Mouse (Mus musculus): ENCODE results near the gene Kmt5b. TPM values are rescaled to one million over a fixed set of nuclear protein-coding genes. Genes with fewer than 3 reads are reported as not detected.

Gene Kmt5b
- polyA plus RNA-seq, 1 experiment from 2014 or later: 6.2 TPM

- DNase-seq: peak; percentile 49
- Histone ChIP-seq H3K4me1 (ENCODE audit: insufficient read depth) (peaks cover 4% of the 10 kb centered on the region; the same call in 1 of the 2 replicates), H3K36me3 (replicated peaks; ENCODE audit: insufficient read depth, low read length) (no peaks in the 10 kb centered on the region), H3K27me3 (ENCODE audit: insufficient read depth, low read length) (no peaks in the 10 kb centered on the region), H3K9ac (replicated peaks) (peak overlapping the region; percentile 50; the same call in 1 of the 2 replicates), H3K9me3 (ENCODE audit: low read length) (no peaks in the 10 kb centered on the region; the same call in 1 of the 2 replicates), H3K4me3 (ENCODE audit: low read depth, low read length) (peak overlapping the region; percentile 38), H3K4me2 (ENCODE audit: low read depth, low read length) (peak overlapping the region; percentile 71), H3K27ac (ENCODE audit: low read depth) (no peak overlapping the region)
- peak; percentile 23 for TF ChIP-seq CTCF (IDR thresholded peaks at IDR 0.05; ENCODE audit: low read depth)
- TF ChIP-seq EP300 (IDR thresholded peaks at IDR 0.05; ENCODE audit: low read depth): no peak
- ATAC-seq: peak; percentile 67; the same call in 1 of the 2 replicates
- 12% methylated on average over 13 of the region's 13 CpGs for WGBS (ENCODE audit: insufficient replicate concordance)
Measured at GRCm38 (mm10) chr19:3743851-3744512, 23.2 kb upstream of the Kmt5b start.

GRCm38 (mm10) chr19:3752621-3753239 is 14.5 kb upstream of the Kmt5b start:
- no peak overlapping the region for H3K4me2 ChIP-seq (ENCODE audit: low read depth, low read length)

GRCm38 (mm10) chr19:3753240-3753633 is 14.0 kb upstream of the Kmt5b start:
- 80% methylated on average over 1 of the region's 1 CpGs for WGBS (ENCODE audit: insufficient replicate concordance)
- no peak for ATAC-seq

More at GRCm38 (mm10) chr19:3752621-3753239, 14.5 kb upstream of the Kmt5b start:
- Histone ChIP-seq H3K27me3 (ENCODE audit: insufficient read depth, low read length) (no peaks in the 10 kb centered on the region), H3K36me3 (replicated peaks; ENCODE audit: insufficient read depth, low read length) (no peaks in the 10 kb centered on the region), H3K9ac (replicated peaks) (no peak overlapping the region), H3K27ac (ENCODE audit: low read depth) (no peak overlapping the region), H3K9me3 (ENCODE audit: low read length) (no peaks in the 10 kb centered on the region), H3K4me3 (ENCODE audit: low read depth, low read length) (no peak overlapping the region), H3K4me1 (ENCODE audit: insufficient read depth) (no peaks in the 10 kb centered on the region)
- TF ChIP-seq CTCF (IDR thresholded peaks at IDR 0.05; ENCODE audit: low read depth): no peak
- TF ChIP-seq EP300 (IDR thresholded peaks at IDR 0.05; ENCODE audit: low read depth): no peak
- 44% methylated on average over 8 of the region's 8 CpGs for WGBS (ENCODE audit: insufficient replicate concordance)
- DNase-seq (no peak), ATAC-seq (no peak)

GRCm38 (mm10) chr19:3753738-3754137 is 13.5 kb upstream of the Kmt5b start:
- DNase-seq (no peak), ATAC-seq (no peak)
- 30% methylated on average over 8 of the region's 8 CpGs for WGBS (ENCODE audit: insufficient replicate concordance)
- Histone ChIP-seq H3K27ac (ENCODE audit: low read depth) (no peak overlapping the region), H3K4me3 (ENCODE audit: low read depth, low read length) (no peak overlapping the region), H3K9ac (replicated peaks) (no peak overlapping the region), H3K4me1 (ENCODE audit: insufficient read depth) (no peaks in the 10 kb centered on the region), H3K27me3 (ENCODE audit: insufficient read depth, low read length) (no peaks in the 10 kb centered on the region), H3K9me3 (ENCODE audit: low read length) (no peaks in the 10 kb centered on the region), H3K36me3 (replicated peaks; ENCODE audit: insufficient read depth, low read length) (no peaks in the 10 kb centered on the region), H3K4me2 (ENCODE audit: low read depth, low read length) (no peak overlapping the region)
- TF ChIP-seq CTCF (IDR thresholded peaks at IDR 0.05; ENCODE audit: low read depth): no peak
- TF ChIP-seq EP300 (IDR thresholded peaks at IDR 0.05; ENCODE audit: low read depth): no peak

More at GRCm38 (mm10) chr19:3753240-3753633, 14.0 kb upstream of the Kmt5b start:
- no peak for TF ChIP-seq CTCF (IDR thresholded peaks at IDR 0.05; ENCODE audit: low read depth)
- no peak for TF ChIP-seq EP300 (IDR thresholded peaks at IDR 0.05; ENCODE audit: low read depth)
- Histone ChIP-seq H3K4me3 (ENCODE audit: low read depth, low read length) (no peak overlapping the region), H3K4me2 (ENCODE audit: low read depth, low read length) (no peak overlapping the region), H3K27ac (ENCODE audit: low read depth) (no peak overlapping the region), H3K9me3 (ENCODE audit: low read length) (no peaks in the 10 kb centered on the region), H3K4me1 (ENCODE audit: insufficient read depth) (no peaks in the 10 kb centered on the region), H3K36me3 (replicated peaks; ENCODE audit: insufficient read depth, low read length) (no peaks in the 10 kb centered on the region), H3K9ac (replicated peaks) (no peak overlapping the region), H3K27me3 (ENCODE audit: insufficient read depth, low read length) (no peaks in the 10 kb centered on the region)
- no peak for DNase-seq

- no peak overlapping the region for H3K4me3 ChIP-seq (ENCODE audit: low read depth, low read length)
- H3K27me3 ChIP-seq (ENCODE audit: insufficient read depth, low read length): no peaks in the 10 kb centered on the region
- H3K27ac ChIP-seq (ENCODE audit: low read depth): no peak overlapping the region
- 61% methylated on average over 1 of the region's 1 CpGs for WGBS (ENCODE audit: insufficient replicate concordance)
- H3K4me2 ChIP-seq (ENCODE audit: low read depth, low read length): no peak overlapping the region
- ATAC-seq: no peak
- H3K36me3 ChIP-seq (replicated peaks; ENCODE audit: insufficient read depth, low read length): no peaks in the 10 kb centered on the region
- no peak for DNase-seq
- H3K4me1 ChIP-seq (ENCODE audit: insufficient read depth): no peaks in the 10 kb centered on the region
- no peak overlapping the region for H3K9ac ChIP-seq (replicated peaks)
- TF ChIP-seq CTCF (IDR thresholded peaks at IDR 0.05; ENCODE audit: low read depth) (no peak), EP300 (IDR thresholded peaks at IDR 0.05; ENCODE audit: low read depth) (no peak)
- no peaks in the 10 kb centered on the region for H3K9me3 ChIP-seq (ENCODE audit: low read length)
Measured at GRCm38 (mm10) chr19:3757861-3758260, 9.4 kb upstream of the Kmt5b start.

GRCm38 (mm10) chr19:3765221-3765820 is 1.9 kb upstream of the Kmt5b start:
- Histone ChIP-seq H3K9me3 (ENCODE audit: low read length) (no peaks in the 10 kb centered on the region), H3K9ac (replicated peaks) (no peak overlapping the region), H3K27me3 (ENCODE audit: insufficient read depth, low read length) (no peaks in the 10 kb centered on the region), H3K36me3 (replicated peaks; ENCODE audit: insufficient read depth, low read length) (0 out of 2 replicates have a peak, but pooled peaks cover 3% of the 10 kb centered on the region), H3K4me1 (ENCODE audit: insufficient read depth) (peaks cover 15% of the 10 kb centered on the region), H3K4me3 (ENCODE audit: low read depth, low read length) (no peak overlapping the region), H3K4me2 (ENCODE audit: low read depth, low read length) (no peak overlapping the region), H3K27ac (ENCODE audit: low read depth) (no peak overlapping the region)
- no peak for TF ChIP-seq EP300 (IDR thresholded peaks at IDR 0.05; ENCODE audit: low read depth)
- no peak for TF ChIP-seq CTCF (IDR thresholded peaks at IDR 0.05; ENCODE audit: low read depth)
- DNase-seq: no peak
- 79% methylated on average over 4 of the region's 4 CpGs for WGBS (ENCODE audit: insufficient replicate concordance)
- no peak for ATAC-seq

All from liver, postnatal 0 days (tissue).